Mouse (Mus musculus) liver, postnatal 0 days (tissue): ENCODE results near the gene Serpina3j.

Experiments
- CTCF ChIP-seq: sonication (generic); IDR thresholded peaks from 2 replicates; pipeline ENCODE4 v1.5.1; 2016; ENCODE audit warnings: antibody characterized with exemption, low read depth
- EP300 ChIP-seq: IDR thresholded peaks from 2 replicates; pipeline ENCODE4 v1.6.1; 2016; ENCODE audit warnings: antibody characterized with exemption, low read depth, mild to moderate bottlenecking

- TF ChIP-seq EP300 (no peak), CTCF (no peak)
These were observed 24.5 kb upstream of the Serpina3j start for GRCm38 (mm10) chr12:104289872-104290271.
